Mouse (Mus musculus): ENCODE data around the gene Zdhhc13. TPM values are rescaled to one million over a fixed set of nuclear protein-coding genes. Genes with fewer than 3 reads are reported as not detected.

Gene Zdhhc13
- total and polyA plus RNA-seq, 2 experiments from 2014 or later: 22.6 to 43.3 TPM

GRCm38 (mm10) chr7:48871292-48871691, 82.5 kb downstream of the Zdhhc13 start:
- Histone ChIP-seq H3K9me3 (ENCODE audit: low read length) (no peaks in the 10 kb centered on the region), H3K27me3 (ENCODE audit: insufficient read depth, low read length) (no peaks in the 10 kb centered on the region), H3K4me1 (ENCODE audit: insufficient read depth, low read length) (no peaks in the 10 kb centered on the region), H3K4me3 (ENCODE audit: low read length) (no peak overlapping the region), H3K9ac (replicated peaks; ENCODE audit: low read length) (no peak overlapping the region), H3K4me2 (ENCODE audit: low read depth, low read length) (no peak overlapping the region), H3K36me3 (ENCODE audit: insufficient read depth, low read length) (no peaks in the 10 kb centered on the region), H3K27ac (no peak overlapping the region)
- ATAC-seq: no peak
- DNase-seq (ENCODE audit: low spot score): no peak
- no peak for TF ChIP-seq CTCF (IDR thresholded peaks at IDR 0.05; ENCODE audit: low read depth)
- 94% methylated on average over 11 of the region's 11 CpGs for WGBS

- Histone ChIP-seq H3K27me3 (ENCODE audit: insufficient read depth, low read length) (no peaks in the 10 kb centered on the region), H3K9ac (replicated peaks; ENCODE audit: low read length) (no peak overlapping the region), H3K36me3 (ENCODE audit: insufficient read depth, low read length) (no peaks in the 10 kb centered on the region), H3K27ac (no peak overlapping the region), H3K4me3 (ENCODE audit: low read length) (no peak overlapping the region), H3K9me3 (ENCODE audit: low read length) (no peaks in the 10 kb centered on the region), H3K4me2 (ENCODE audit: low read depth, low read length) (no peak overlapping the region), H3K4me1 (ENCODE audit: insufficient read depth, low read length) (no peaks in the 10 kb centered on the region)
- ATAC-seq (no peak), DNase-seq (ENCODE audit: low spot score) (no peak)
- 89% methylated on average over 14 of the region's 14 CpGs for WGBS
- no peak for TF ChIP-seq CTCF (IDR thresholded peaks at IDR 0.05; ENCODE audit: low read depth)
Measured at GRCm38 (mm10) chr7:48875096-48875495, 86.3 kb downstream of the Zdhhc13 start.

- peak; percentile 81 for TF ChIP-seq CTCF (IDR thresholded peaks at IDR 0.05; ENCODE audit: low read depth)
- Histone ChIP-seq H3K4me3 (ENCODE audit: low read length) (no peak overlapping the region), H3K4me2 (ENCODE audit: low read depth, low read length) (no peak overlapping the region), H3K36me3 (ENCODE audit: insufficient read depth, low read length) (no peaks in the 10 kb centered on the region), H3K9me3 (ENCODE audit: low read length) (no peaks in the 10 kb centered on the region), H3K4me1 (ENCODE audit: insufficient read depth, low read length) (no peaks in the 10 kb centered on the region; the same call in 1 of the 2 replicates), H3K27me3 (ENCODE audit: insufficient read depth, low read length) (peaks cover under 1% of the 10 kb centered on the region; the same call in 1 of the 2 replicates), H3K9ac (replicated peaks; ENCODE audit: low read length) (no peak overlapping the region), H3K27ac (no peak overlapping the region)
- DNase-seq (ENCODE audit: low spot score) (peak; percentile 84), ATAC-seq (no peak)
- WGBS: 63% methylated on average over 4 of the region's 4 CpGs
Measured at GRCm38 (mm10) chr7:48876526-48876925, 87.7 kb downstream of the Zdhhc13 start.

Other genes starting within 250 kb of the Zdhhc13 start
- gene Mrgprb2, start 230.9 kb upstream of the Zdhhc13 start, total RNA-seq (2014; rRNA removed): 0.16 TPM in 1 of 2 replicates, not detected in the other
- not detected in 2 replicates for gene Mrgprb2, start 230.9 kb upstream of the Zdhhc13 start, polyA plus RNA-seq (2015; fragmentation: Nextera tagmentation; extraction: Ambion mirVana)
- not detected in 2 replicates for gene Mrgprb3, start 145.2 kb upstream of the Zdhhc13 start, total RNA-seq (2014; rRNA removed)
- gene Mrgprb3, start 145.2 kb upstream of the Zdhhc13 start, polyA plus RNA-seq (2015; fragmentation: Nextera tagmentation; extraction: Ambion mirVana): not detected in 2 replicates
- gene Csrp3, start 59.0 kb downstream of the Zdhhc13 start, total RNA-seq (2014; rRNA removed): not detected in 2 replicates
- not detected in 2 replicates for gene Csrp3, start 59.0 kb downstream of the Zdhhc13 start, polyA plus RNA-seq (2015; fragmentation: Nextera tagmentation; extraction: Ambion mirVana)
- 2.6 and 4.8 TPM in 2 replicates for gene E2f8, start 92.6 kb downstream of the Zdhhc13 start, total RNA-seq (2014; rRNA removed)
- gene E2f8, start 92.6 kb downstream of the Zdhhc13 start, polyA plus RNA-seq (2015; fragmentation: Nextera tagmentation; extraction: Ambion mirVana): 1.8 and 2.0 TPM in 2 replicates
- gene Nav2, start 119.7 kb downstream of the Zdhhc13 start, total RNA-seq (2014; rRNA removed): 61.9 and 64.7 TPM in 2 replicates
- 20.1 and 22.1 TPM in 2 replicates for gene Nav2, start 119.7 kb downstream of the Zdhhc13 start, polyA plus RNA-seq (2015; fragmentation: Nextera tagmentation; extraction: Ambion mirVana)